Mouse (Mus musculus): ENCODE measurements around the gene Mical3.
"Not testable (repeated sequence)": the region's sequence is repeated elsewhere in the genome, so short reads cannot be mapped to it uniquely, and the experiment has no call there.

The Mical3 gene

GRCm38 (mm10) chr6:120929421-120929820 is 201.4 kb downstream of the Mical3 start:
- no peak for DNase-seq (ENCODE audit: low spot score)

DNA sequence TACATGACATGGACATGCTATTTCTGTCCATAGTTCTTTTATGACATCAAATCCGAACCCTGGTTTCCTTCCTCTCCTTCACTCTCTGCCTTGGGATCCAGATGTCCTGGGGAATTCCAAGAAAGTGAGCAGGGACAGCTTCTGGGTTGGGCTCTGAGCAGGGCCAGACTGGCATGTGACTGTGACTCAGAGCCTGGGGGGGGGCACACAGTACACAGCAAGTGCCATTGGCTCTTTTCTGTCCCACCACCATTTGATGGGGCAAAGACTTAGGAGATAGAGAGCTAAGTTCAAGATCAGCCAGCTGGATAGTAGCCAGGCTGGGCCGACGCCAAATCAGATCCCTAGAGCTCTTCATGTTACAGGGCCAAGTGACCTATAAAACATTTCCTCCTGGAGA is 203.0 kb downstream of the Mical3 start:
- DNase-seq (ENCODE audit: low spot score): no peak

GRCm38 (mm10) chr6:120926880-120927279 is 203.9 kb downstream of the Mical3 start:
- DNase-seq (ENCODE audit: low spot score): no peak

DNA sequence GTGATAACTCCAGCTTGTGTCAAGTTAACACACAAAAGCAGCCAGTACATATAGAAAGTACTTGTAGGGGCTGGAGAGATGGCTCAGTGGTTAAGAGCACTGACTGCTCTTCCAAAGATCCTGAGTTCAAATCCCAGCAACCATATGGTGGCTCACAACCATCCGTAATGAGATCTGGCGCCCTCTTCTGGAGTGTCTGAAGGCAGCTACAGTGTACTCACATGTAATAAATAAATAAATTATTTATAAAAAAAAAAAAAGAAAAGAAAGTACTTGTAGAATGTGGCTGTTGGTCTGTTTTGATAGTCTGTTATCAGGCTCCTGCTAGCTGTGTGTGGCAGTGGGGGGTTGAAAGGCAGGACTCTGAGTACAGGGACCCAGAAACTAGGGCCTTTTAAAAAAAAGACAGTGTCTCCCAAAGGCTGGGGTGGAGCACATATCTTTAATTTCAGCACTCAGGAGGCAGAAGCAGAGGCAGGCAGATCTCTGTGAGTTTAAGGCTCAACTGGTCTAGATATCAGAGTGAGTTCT is 205.9 kb downstream of the Mical3 start:
- DNase-seq (ENCODE audit: low spot score): not testable (repeated sequence)

DNA sequence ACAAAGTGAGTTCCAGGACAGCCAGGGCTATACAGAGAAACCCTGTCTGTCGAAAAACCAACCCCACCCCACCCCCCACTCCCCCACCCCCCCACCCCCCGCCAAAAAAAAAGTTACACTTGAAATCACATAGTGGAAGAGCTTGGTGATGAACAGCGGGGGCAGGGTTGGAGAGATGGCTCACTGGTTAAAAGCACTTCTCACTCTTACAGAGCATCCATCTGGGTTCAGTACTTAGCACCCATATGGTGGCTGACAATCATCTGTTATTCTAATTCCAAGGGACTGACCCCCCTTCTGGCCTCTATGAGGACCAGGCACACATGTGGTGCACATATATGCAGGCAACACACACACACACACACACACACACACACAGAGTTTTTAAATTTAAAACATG is 212.8 kb downstream of the Mical3 start:
- DNase-seq (ENCODE audit: low spot score): no peak

GRCm38 (mm10) chr6:120916972-120917881 is 213.6 kb downstream of the Mical3 start:
- DNase-seq (ENCODE audit: low spot score): not testable (repeated sequence)

- DNase-seq (ENCODE audit: low spot score): peak; percentile 58
Observed at GRCm38 (mm10) chr6:120916074-120916971, 214.5 kb downstream of the Mical3 start, which contains the start of gene Bid. Gene Bid (minus strand): TSS chr6:120916853.

GRCm38 (mm10) chr6:120915649-120915975 is 215.2 kb downstream of the Mical3 start:
- DNase-seq (ENCODE audit: low spot score): no peak

DNA sequence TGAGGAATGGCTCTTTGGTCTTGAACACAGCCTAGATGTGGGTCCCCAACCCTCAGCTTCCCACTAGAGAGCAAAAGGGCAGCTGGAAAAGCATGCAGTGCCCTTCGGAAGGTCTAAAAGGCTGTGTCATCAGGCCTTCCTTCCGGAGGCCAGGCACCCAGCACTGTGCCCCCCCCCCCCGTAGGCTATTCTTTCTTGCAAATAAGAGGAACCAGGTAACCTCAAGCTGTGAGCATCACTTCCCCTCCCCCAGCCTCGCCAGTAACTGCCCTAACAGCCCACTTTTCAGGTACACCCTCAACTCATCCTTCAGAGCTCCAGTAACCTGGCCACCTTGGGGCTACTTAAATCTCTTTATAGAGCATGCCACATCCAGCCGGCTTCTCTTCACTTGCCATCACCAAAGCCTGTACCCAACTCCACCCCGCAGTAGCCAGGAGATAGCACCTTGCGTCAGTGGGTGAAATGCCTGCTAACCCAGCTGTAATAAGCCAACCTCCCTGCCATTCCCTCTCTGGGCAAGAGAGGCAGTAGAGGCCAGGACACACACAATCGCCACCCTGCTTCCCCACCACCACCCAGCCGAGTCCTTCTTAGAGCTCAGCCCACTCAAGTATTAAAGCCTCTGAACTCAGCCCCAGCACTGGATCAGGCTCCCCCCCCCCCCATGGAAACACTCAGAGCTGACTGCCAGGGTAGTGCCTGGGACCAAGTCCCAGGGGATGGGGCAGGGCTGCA is 215.7 kb downstream of the Mical3 start:
- DNase-seq (ENCODE audit: low spot score): no peak

DNA sequence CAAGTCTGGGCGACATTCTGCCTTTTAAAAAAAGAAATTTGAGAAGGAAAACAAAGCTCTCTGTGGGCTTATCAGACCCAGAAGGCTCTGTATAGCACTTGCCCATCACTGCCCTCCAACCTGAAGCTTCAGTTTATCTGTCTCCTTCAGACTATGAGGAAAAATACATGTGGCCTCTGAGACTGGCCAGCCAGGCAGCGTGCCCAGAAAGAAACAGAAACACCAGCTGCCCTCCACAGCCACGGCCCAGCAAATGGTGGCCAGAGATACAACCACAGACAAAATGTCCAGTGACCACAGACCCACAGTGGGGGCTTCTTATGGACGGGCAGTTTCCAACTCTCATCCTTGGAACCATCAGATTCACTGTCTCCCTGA is 216.3 kb downstream of the Mical3 start:
- no peak for DNase-seq (ENCODE audit: low spot score)

GRCm38 (mm10) chr6:120913783-120914182 is 217.0 kb downstream of the Mical3 start:
- no peak for DNase-seq (ENCODE audit: low spot score)

GRCm38 (mm10) chr6:120912931-120913330 is 217.9 kb downstream of the Mical3 start:
- DNase-seq (ENCODE audit: low spot score): no peak

DNA sequence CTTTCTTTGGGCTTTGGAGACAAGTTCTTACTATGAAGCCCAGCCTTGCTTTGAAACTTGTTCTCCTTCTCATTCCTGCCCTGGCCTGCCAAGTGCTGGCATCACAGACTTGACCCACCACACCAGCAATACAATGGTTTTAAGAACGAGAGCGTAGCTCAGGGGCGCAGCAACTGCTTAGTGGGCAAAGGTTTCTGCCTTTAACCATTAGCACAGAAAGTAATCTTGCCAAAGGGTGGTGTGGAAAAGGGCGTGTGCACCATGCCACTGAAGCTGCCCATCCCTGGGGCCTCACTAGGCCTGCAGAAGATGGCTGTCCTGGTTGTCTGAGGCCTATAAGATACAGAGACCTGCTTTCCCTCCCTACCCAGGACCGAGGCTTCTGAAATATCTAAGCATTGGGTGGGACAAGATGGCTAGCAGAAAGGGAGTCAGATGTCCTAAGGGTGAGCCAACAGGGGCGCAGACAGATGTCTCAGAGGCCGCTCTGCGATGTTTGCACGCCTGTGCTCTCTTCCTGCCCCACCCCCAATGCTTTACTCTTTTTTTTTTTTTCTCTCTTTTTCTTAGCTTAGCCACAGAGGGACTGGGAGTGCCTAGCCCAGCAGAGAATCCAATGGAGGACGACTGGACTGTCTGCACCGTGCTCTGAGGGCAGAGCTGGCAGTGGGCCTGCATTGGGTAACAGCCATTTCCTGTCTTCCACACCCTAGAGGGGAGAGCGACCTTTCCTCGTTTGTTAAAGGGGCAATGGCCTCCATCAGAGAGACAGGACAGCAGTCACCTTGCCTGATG is 219.4 kb downstream of the Mical3 start:
- DNase-seq (ENCODE audit: low spot score): no peak

DNA sequence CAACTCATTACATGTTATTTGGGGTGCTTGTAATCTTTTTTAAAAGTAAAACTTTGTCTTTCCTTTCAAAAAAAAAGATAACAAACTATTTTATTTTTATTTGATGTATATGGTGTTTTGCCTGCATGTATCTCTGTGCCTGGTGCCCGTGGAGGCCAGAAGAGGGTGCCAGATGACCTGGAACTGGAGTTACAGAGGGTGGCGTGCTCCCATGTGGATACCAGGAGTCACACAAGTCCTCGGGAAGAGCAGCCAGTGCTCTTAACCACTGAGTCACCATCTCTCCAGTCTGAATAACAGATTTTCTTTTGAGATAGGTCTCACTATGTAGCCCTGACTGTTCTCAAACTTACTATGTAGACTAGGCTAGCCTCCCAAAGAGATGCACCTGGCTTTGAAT is 221.3 kb downstream of the Mical3 start:
- no peak for DNase-seq (ENCODE audit: low spot score)

DNA sequence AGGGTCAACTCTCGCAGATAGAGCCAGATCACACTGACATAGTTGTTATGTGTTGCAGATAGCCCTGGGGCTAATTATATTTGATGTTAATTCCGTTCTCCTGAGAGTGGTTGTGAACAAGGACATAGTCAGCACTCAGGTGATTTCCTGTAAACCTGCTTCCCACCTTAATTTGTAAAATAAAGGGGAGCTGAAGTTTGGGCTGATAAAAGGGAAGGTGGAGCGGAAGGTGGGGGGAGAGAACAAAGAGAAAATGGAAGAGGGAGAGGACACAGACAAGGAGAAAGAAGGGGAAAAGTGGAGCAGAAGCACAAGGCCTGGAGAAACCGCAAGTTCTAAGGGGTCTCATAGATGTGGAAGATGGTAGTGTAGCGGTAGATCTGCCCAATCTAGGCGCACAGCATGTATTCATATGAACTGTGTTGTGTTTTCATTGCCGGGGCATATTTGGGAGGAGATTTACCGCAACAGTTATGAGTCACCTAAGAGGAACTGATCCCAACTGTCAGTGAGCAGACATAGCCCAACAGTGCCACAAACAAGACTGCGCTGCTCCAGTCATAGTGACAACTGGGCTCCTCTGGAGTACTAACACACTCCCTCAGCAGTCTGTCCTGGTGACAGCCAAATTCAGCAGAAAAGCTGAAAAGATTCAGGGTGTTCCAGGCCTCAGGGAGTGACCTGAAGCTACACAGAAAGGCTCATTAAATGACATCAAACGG is 222.8 kb downstream of the Mical3 start:
- DNase-seq (ENCODE audit: low spot score): not testable (repeated sequence)

DNA sequence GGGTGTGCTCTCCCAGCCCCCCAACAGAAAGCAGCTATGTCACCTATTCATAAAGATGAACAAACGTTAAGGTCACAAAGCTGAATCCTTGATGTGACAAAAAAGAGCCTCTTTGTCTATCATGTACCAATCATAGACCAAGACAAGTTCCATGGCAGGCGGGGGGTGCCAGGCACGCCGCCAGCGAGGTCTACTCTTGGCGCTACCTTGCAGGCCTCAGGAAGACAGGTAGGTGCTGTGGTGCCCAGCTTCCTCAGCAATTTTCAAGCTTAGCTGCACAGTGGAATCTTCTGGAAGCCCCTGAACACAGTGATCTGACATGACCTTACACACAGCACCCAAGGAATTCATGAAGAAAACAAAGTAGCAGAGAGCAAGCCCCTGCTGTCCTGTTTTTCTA is 224.3 kb downstream of the Mical3 start:
- no peak for DNase-seq (ENCODE audit: low spot score)

GRCm38 (mm10) chr6:120905111-120905510 is 225.7 kb downstream of the Mical3 start:
- no peak for DNase-seq (ENCODE audit: low spot score)

DNA sequence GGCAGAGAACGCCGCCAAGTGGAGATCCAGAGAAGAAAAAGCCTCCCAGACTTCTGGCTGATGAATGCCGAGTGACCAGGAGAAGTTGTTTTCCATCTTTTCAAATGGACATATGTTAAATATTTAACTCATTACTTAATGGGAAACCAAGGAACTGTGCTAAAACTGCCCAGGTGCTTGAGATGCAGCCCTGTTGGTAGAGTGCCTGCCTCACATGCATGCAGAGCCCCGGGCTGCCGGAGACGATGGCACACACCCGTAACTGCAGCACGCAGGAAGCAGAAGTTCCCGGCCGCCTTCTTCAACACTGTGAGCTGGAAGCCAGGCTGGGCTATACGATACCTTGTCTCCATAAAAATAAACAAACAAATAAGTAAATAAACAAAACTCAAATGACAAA is 226.8 kb downstream of the Mical3 start:
- no peak for DNase-seq (ENCODE audit: low spot score)

GRCm38 (mm10) chr6:120903450-120903912 is 227.3 kb downstream of the Mical3 start:
- no peak for DNase-seq (ENCODE audit: low spot score)
